Mouse (Mus musculus): Measurements from ENCODE around the gene Atp8a2. TPM values are rescaled to one million over a fixed set of nuclear protein-coding genes. Genes with fewer than 3 reads are reported as not detected.

Gene Atp8a2
- polyA plus RNA-seq, 1 experiment from 2014 or later: 0.74 TPM

DNA sequence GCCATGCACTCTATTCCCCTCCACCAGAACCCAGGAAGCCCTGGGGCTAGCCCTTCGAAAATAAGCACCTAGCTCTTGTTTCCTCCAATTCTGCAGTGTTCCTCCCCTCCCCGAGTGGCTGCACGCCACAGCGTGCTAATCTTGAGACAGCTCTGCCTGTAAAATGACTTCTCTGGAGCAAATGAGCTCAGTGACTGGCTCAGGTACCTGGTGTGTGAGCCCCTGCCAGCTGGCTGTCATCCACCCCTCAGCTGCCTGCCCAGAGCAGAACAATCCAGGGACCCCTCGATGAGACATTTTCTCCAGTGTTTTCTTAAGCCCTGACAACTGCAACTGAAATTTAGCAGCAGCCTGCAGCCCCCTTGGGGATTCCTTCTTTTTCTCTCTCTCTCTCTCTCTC, 495.5 kb downstream of the Atp8a2 start:
- no peak overlapping the region for H3K4me3 ChIP-seq (ENCODE audit: low read length)
- no peak for ATAC-seq (ENCODE audit: low FRiP score, low TSS enrichment)
- no peak overlapping the region for H3K9ac ChIP-seq (ENCODE audit: low read depth, low read length)
- H3K27me3 ChIP-seq (ENCODE audit: control insufficient read depth, insufficient read depth, low read length): no peaks in the 10 kb centered on the region; the same call in 1 of the 2 replicates
- H3K27ac ChIP-seq (ENCODE audit: low read depth, low read length): no peak overlapping the region
- 0 out of 2 replicates have a peak, but pooled peaks cover 5% of the 10 kb centered on the region for H3K4me1 ChIP-seq (ENCODE audit: control insufficient read depth, insufficient read depth, low read length)
- H3K9me3 ChIP-seq (ENCODE audit: control insufficient read depth, low read length): no peaks in the 10 kb centered on the region
- H3K4me2 ChIP-seq (replicated peaks; ENCODE audit: low read depth, low read length): no peak overlapping the region
- WGBS: 16% methylated on average over 5 of the region's 5 CpGs
- H3K36me3 ChIP-seq (ENCODE audit: control insufficient read depth, insufficient read depth, low read length): no peaks in the 10 kb centered on the region

DNA sequence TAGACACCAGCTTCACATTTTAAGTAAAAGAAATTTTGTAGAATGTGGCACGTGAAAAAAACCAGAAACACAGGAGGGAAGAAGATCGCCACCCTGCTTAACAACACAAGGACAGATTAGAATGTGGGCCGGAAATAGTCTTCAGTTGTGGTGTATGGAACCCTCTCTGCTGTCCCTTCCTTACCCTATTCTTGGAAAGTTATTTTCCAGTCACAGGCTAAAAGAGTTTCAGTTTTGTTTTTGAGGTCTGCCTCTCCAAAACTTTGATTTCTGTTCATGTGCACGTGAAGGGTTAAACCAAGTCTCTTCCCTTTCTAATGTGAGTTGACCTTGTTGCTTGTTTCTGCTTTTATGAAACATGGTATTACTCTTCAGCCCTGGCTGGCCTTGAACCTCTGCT, 501.8 kb downstream of the Atp8a2 start:
- 91% methylated on average over 4 of the region's 4 CpGs for WGBS
- H3K4me1 ChIP-seq (ENCODE audit: control insufficient read depth, insufficient read depth, low read length): peaks cover 6% of the 10 kb centered on the region; the same call in 1 of the 2 replicates
- H3K9ac ChIP-seq (ENCODE audit: low read depth, low read length): no peak overlapping the region
- no peaks in the 10 kb centered on the region for H3K36me3 ChIP-seq (ENCODE audit: control insufficient read depth, insufficient read depth, low read length)
- H3K9me3 ChIP-seq (ENCODE audit: control insufficient read depth, low read length): no peaks in the 10 kb centered on the region
- no peak overlapping the region for H3K4me2 ChIP-seq (replicated peaks; ENCODE audit: low read depth, low read length)
- ATAC-seq (ENCODE audit: low FRiP score, low TSS enrichment): no peak
- H3K4me3 ChIP-seq (ENCODE audit: low read length): no peak overlapping the region
- no peak overlapping the region for H3K27ac ChIP-seq (ENCODE audit: low read depth, low read length)
- no peaks in the 10 kb centered on the region; the same call in 1 of the 2 replicates for H3K27me3 ChIP-seq (ENCODE audit: control insufficient read depth, insufficient read depth, low read length)

GRCm38 (mm10) chr14:59692164-59692563, 504.8 kb downstream of the Atp8a2 start:
- Histone ChIP-seq H3K9ac (ENCODE audit: low read depth, low read length) (no peak overlapping the region), H3K27me3 (ENCODE audit: control insufficient read depth, insufficient read depth, low read length) (no peaks in the 10 kb centered on the region), H3K9me3 (ENCODE audit: control insufficient read depth, low read length) (no peaks in the 10 kb centered on the region), H3K36me3 (ENCODE audit: control insufficient read depth, insufficient read depth, low read length) (no peaks in the 10 kb centered on the region), H3K27ac (ENCODE audit: low read depth, low read length) (no peak overlapping the region), H3K4me1 (ENCODE audit: control insufficient read depth, insufficient read depth, low read length) (peaks cover 6% of the 10 kb centered on the region; the same call in 1 of the 2 replicates), H3K4me3 (ENCODE audit: low read length) (no peak overlapping the region), H3K4me2 (replicated peaks; ENCODE audit: low read depth, low read length) (no peak overlapping the region)
- 91% methylated on average over 6 of the region's 6 CpGs for WGBS
- ATAC-seq (ENCODE audit: low FRiP score, low TSS enrichment): no peak

DNA sequence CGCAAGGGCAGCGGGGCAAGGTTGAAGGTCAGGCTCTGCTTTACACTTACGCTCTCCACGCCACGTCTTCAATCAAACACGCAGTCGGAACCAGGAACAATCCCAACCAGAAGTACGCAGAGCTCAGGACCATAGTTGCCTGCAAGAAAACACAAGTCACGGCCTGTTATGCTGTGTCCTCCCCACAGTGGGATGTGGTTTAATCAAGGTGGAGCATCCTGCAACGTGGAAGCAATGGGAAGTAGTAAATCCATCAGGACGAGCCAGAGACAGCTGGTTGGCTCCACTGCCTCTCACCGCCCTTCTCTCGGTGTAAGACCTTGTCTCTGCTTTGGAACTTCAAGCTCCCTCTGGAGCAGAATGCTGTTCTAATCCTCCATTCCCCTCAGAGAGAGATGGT, 505.6 kb downstream of the Atp8a2 start:
- no peaks in the 10 kb centered on the region for H3K9me3 ChIP-seq (ENCODE audit: control insufficient read depth, low read length)
- ATAC-seq (ENCODE audit: low FRiP score, low TSS enrichment): no peak
- WGBS: 41% methylated on average over 13 of the region's 13 CpGs
- H3K9ac ChIP-seq (ENCODE audit: low read depth, low read length): no peak overlapping the region
- no peak overlapping the region for H3K4me3 ChIP-seq (ENCODE audit: low read length)
- H3K27ac ChIP-seq (ENCODE audit: low read depth, low read length): no peak overlapping the region
- no peaks in the 10 kb centered on the region for H3K36me3 ChIP-seq (ENCODE audit: control insufficient read depth, insufficient read depth, low read length)
- no peaks in the 10 kb centered on the region for H3K27me3 ChIP-seq (ENCODE audit: control insufficient read depth, insufficient read depth, low read length)
- no peak overlapping the region for H3K4me2 ChIP-seq (replicated peaks; ENCODE audit: low read depth, low read length)
- H3K4me1 ChIP-seq (ENCODE audit: control insufficient read depth, insufficient read depth, low read length): peaks cover 6% of the 10 kb centered on the region; the same call in 1 of the 2 replicates

DNA sequence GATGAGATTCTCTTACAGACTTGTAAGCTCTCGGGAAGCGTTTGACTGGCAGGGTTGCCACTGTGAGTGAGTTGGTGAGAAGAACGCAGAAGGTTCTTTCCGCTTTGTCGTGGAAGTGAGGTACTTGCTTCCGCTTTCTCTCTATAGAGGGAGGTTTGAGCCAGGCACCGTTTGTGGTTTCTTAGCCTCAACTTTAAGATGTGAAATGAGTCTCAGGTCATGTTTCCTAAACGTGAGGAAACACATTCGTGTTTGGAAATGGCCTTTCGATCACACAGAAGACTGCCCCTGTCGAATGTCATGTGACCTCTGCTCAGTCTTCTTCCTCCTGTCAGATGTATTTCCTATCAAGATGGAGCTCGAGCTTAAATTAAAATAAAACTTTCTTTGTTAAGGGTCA, 506.0 kb downstream of the Atp8a2 start:
- Histone ChIP-seq H3K36me3 (ENCODE audit: control insufficient read depth, insufficient read depth, low read length) (no peaks in the 10 kb centered on the region), H3K9me3 (ENCODE audit: control insufficient read depth, low read length) (no peaks in the 10 kb centered on the region), H3K27me3 (ENCODE audit: control insufficient read depth, insufficient read depth, low read length) (no peaks in the 10 kb centered on the region; the same call in 1 of the 2 replicates), H3K9ac (ENCODE audit: low read depth, low read length) (no peak overlapping the region), H3K27ac (ENCODE audit: low read depth, low read length) (no peak overlapping the region), H3K4me3 (ENCODE audit: low read length) (no peak overlapping the region), H3K4me2 (replicated peaks; ENCODE audit: low read depth, low read length) (no peak overlapping the region), H3K4me1 (ENCODE audit: control insufficient read depth, insufficient read depth, low read length) (peaks cover 6% of the 10 kb centered on the region; the same call in 1 of the 2 replicates)
- no peak for ATAC-seq (ENCODE audit: low FRiP score, low TSS enrichment)
- WGBS: 47% methylated on average over 12 of the region's 12 CpGs

DNA sequence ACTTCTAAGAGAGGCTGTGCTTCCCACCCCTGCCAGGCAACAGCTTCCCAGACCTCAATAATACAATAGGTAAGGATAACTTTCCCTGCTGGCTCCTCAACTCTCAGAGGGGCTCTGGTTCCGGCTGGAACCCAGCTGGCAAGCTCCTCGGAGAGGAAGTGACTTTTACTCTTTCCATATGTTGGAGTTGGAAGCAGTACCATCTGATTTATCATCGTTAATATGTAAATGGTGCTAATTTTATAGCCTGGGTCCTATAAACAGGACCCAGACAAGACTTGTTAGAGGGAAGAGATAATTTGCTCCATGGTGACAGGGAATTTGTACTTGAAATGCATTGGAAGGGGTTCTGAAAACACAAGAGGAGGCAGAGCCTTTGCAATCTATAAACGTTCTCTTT, 507.4 kb downstream of the Atp8a2 start:
- Histone ChIP-seq H3K27me3 (ENCODE audit: control insufficient read depth, insufficient read depth, low read length) (peaks cover 2% of the 10 kb centered on the region; the same call in 1 of the 2 replicates), H3K9me3 (ENCODE audit: control insufficient read depth, low read length) (no peaks in the 10 kb centered on the region), H3K4me3 (ENCODE audit: low read length) (no peak overlapping the region), H3K9ac (ENCODE audit: low read depth, low read length) (no peak overlapping the region), H3K4me2 (replicated peaks; ENCODE audit: low read depth, low read length) (no peak overlapping the region), H3K4me1 (ENCODE audit: control insufficient read depth, insufficient read depth, low read length) (peaks cover 11% of the 10 kb centered on the region), H3K36me3 (ENCODE audit: control insufficient read depth, insufficient read depth, low read length) (no peaks in the 10 kb centered on the region), H3K27ac (ENCODE audit: low read depth, low read length) (no peak overlapping the region)
- 49% methylated on average over 4 of the region's 4 CpGs for WGBS
- no peak for ATAC-seq (ENCODE audit: low FRiP score, low TSS enrichment)

GRCm38 (mm10) chr14:59686229-59686628, 510.8 kb downstream of the Atp8a2 start:
- H3K4me2 ChIP-seq (replicated peaks; ENCODE audit: low read depth, low read length): no peak overlapping the region
- H3K9me3 ChIP-seq (ENCODE audit: control insufficient read depth, low read length): no peaks in the 10 kb centered on the region
- H3K27ac ChIP-seq (ENCODE audit: low read depth, low read length): no peak overlapping the region
- no peak for ATAC-seq (ENCODE audit: low FRiP score, low TSS enrichment)
- no peaks in the 10 kb centered on the region for H3K36me3 ChIP-seq (ENCODE audit: control insufficient read depth, insufficient read depth, low read length)
- no peak overlapping the region for H3K4me3 ChIP-seq (ENCODE audit: low read length)
- 65% methylated on average over 5 of the region's 5 CpGs for WGBS
- H3K4me1 ChIP-seq (ENCODE audit: control insufficient read depth, insufficient read depth, low read length): peaks cover 9% of the 10 kb centered on the region
- H3K9ac ChIP-seq (ENCODE audit: low read depth, low read length): no peak overlapping the region
- H3K27me3 ChIP-seq (ENCODE audit: control insufficient read depth, insufficient read depth, low read length): peaks cover 2% of the 10 kb centered on the region; the same call in 1 of the 2 replicates

DNA sequence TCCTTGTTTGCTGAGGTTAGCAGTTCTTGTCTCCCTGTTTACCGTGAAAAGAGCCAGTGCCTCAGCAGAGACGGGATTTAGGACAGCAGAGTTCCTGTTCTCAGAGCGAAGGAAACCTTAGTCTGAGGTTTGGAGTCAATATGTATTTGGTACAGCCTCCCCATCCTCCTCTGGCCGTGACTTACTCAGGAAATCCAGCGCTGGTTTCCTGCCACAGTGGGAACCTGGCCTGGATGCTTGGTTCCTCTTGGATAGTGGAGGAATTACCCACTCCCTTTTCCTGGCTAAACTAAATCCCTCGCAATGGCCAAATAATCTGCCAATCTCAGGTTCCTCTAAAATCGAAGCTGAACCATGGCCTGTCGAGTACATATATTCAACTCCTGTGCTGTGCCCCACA, 511.6 kb downstream of the Atp8a2 start:
- peaks cover 5% of the 10 kb centered on the region; the same call in 1 of the 2 replicates for H3K4me1 ChIP-seq (ENCODE audit: control insufficient read depth, insufficient read depth, low read length)
- H3K9me3 ChIP-seq (ENCODE audit: control insufficient read depth, low read length): no peaks in the 10 kb centered on the region
- no peaks in the 10 kb centered on the region for H3K36me3 ChIP-seq (ENCODE audit: control insufficient read depth, insufficient read depth, low read length)
- H3K9ac ChIP-seq (ENCODE audit: low read depth, low read length): no peak overlapping the region
- H3K27ac ChIP-seq (ENCODE audit: low read depth, low read length): no peak overlapping the region
- no peak overlapping the region for H3K4me2 ChIP-seq (replicated peaks; ENCODE audit: low read depth, low read length)
- WGBS: 71% methylated on average over 8 of the region's 8 CpGs
- H3K4me3 ChIP-seq (ENCODE audit: low read length): no peak overlapping the region
- H3K27me3 ChIP-seq (ENCODE audit: control insufficient read depth, insufficient read depth, low read length): peaks cover 2% of the 10 kb centered on the region; the same call in 1 of the 2 replicates
- ATAC-seq (ENCODE audit: low FRiP score, low TSS enrichment): no peak

- WGBS: 53% methylated on average over 4 of the region's 4 CpGs
- ATAC-seq (ENCODE audit: low FRiP score, low TSS enrichment): no peak
- H3K36me3 ChIP-seq (ENCODE audit: control insufficient read depth, insufficient read depth, low read length): no peaks in the 10 kb centered on the region
Measured at GRCm38 (mm10) chr14:59681906-59682305, 515.1 kb downstream of the Atp8a2 start.

More at GRCm38 (mm10) chr14:59681906-59682305, 515.1 kb downstream of the Atp8a2 start:
- Histone ChIP-seq H3K9ac (ENCODE audit: low read depth, low read length) (no peak overlapping the region), H3K4me3 (ENCODE audit: low read length) (no peak overlapping the region), H3K27ac (ENCODE audit: low read depth, low read length) (no peak overlapping the region), H3K9me3 (ENCODE audit: control insufficient read depth, low read length) (no peaks in the 10 kb centered on the region), H3K27me3 (ENCODE audit: control insufficient read depth, insufficient read depth, low read length) (peaks cover 2% of the 10 kb centered on the region; the same call in 1 of the 2 replicates), H3K4me1 (ENCODE audit: control insufficient read depth, insufficient read depth, low read length) (peaks cover 5% of the 10 kb centered on the region; the same call in 1 of the 2 replicates), H3K4me2 (replicated peaks; ENCODE audit: low read depth, low read length) (no peak overlapping the region)
